Mouse (Mus musculus) kidney, adult 11 months (tissue): ENCODE data around the gene Smc1b.

Experiments used
- DNase-seq: peaks from one replicate; pipeline ENCODE4 v3.0.0; 2022

Gene Smc1b

DNA sequence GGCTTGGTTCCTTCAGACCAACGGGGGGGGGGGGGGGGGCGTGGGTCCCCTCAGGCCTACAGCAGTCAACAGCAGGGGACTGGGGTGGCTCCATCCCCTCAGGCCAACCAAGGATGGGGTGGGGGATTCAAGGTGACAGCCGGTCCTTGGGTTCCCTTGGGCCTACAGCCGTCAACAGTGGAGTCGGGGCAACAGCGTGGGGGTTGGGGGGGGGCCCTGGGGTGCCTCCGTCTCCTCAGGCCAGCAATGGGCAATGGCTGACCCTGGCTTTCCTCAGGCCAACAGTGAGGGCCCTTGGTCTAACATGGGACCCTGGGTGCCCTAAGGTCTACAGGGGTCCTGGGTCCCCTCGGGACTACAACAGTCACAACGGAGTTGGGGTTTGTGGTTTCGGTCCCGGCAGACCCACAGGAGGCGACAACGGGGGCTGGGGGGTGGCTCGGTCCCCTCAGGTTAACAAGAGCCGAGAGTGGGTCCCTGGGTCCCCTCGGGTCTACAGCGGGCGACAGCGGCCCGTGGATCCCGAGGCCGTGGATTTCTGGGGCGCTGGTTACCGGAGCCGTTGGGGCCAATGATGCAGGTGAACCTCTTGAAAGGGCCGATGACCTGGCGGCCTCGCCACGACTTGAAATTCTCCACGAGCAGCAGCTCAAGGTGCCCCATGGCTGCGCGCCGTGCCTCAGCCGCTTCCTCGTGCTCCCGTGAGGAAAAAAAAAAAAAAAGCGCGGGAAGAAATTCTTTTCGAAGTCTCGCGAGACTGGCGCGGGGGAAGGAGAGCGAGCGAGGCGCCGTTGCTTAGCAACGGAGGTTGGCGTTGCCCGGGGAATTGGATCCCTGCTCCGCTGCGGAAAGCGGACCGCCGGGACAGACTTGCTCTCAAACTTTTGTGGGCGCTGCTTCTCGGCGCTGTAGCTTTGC is at the start of gene Smc1b, which contains the start of gene Ribc2:
Smc1b (minus strand) TSS at position 690 of the 918 bp plus-strand sequence.
Ribc2 (plus strand) TSS at position 804 of the 918 bp plus-strand sequence.
- DNase-seq: peak; percentile 18

DNA sequence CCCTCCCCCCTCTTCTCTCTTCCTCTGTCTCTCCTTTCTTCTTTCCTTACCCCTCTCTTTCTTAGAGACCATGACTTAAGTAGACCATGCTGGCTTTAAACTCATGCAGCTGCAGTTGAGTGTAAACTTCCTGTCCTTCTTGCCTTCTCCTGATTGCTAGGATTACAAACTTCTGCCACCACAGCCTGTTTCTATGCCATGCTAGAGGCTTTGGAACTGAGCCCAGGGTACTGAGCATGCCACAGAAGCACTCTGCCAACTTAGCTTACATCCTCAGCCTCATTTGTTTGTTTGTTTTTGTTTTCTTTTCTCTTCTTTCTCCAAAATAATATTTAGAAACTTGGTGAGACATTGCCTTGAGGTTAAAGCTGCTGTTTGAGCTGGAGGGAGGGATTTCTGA is 48.6 kb upstream of the Smc1b start:
- DNase-seq: no peak

DNA sequence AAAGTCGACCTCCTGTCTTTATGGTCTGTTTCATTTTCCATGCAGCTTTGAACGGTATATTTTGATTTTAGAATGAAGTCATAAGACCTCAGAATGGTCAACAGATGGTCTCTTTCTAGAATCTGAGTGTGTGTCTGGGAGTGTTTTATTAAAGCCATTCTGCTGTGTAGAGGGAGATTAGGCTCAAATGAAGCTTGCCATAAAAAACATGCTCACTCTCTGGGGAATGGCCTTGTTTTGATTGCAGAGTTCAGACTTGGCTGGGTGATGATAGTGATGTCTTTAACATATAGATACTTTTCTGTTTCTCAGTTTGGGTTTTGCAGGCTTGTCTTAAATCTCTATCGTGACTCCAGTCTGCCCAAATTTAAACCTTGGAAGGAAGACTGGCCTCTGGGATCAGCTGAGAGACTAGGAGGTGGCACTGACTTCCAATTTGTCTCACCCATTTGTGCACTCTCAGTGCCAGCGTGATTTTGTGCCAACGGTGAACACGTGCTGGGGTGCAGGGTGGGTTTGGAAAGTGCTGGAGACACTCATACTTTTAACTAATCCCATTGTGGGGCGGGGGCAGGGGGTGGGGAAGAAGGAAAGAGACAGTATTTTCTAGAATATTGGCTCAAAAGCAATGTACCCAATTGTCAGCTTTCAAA is 47.9 kb upstream of the Smc1b start:
- no peak for DNase-seq

DNA sequence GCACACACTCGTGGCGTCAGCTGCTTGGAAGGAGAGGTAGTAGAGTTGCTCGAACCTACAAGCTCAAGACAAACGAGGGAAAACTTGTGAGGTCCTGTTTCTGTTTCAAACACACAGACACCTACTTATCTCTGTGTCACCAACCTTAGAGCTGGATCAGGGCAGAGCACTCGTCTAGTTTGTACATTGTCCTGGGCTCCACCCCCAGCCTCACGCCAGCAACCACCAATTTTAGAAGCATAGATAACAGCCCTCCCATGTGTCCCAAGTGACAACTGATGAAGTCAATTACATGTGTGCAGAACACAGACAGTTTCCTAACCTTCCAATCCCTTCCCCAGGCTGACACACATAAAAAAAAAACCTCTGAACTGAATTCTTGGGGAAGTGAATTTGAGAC is 46.4 kb upstream of the Smc1b start:
- no peak for DNase-seq

DNA sequence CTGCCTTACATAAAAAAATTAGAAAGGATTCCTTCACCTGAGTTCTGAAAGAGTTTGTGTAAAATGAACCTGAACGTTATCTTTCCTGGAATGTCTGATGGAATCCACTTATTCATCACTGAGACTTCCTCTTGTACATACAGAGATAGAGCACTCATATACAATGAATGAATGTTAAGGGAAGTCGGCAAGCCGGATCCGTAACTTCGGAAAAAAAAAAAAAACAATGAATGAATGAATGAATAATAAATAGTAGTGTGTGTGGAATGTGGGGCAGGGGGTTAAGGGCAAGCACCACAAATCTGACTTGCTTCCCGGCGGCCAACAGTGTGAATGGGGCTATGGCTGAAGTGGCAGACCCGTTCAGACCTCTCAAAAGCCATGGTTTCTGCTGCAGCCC is 45.8 kb upstream of the Smc1b start:
- DNase-seq: no peak

DNA sequence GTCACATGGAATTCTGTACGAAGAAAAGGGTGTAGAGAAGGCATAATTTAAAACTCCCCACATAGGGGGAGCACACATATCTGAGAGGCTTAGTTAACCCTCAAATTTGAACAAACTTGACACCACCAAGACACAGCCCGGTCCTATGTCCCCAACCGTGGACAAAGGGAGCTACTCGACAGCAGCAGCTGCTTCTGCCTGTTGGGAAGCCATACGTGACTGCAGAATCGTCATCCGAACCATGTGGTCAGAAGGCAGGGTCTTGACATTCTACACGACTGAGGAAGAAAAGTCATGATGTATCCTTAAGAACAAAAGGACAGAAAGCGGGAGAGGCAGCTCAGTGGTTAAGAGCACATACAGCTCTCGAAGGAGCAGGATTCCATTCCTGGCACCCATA is 42.3 kb upstream of the Smc1b start:
- DNase-seq: no peak

DNA sequence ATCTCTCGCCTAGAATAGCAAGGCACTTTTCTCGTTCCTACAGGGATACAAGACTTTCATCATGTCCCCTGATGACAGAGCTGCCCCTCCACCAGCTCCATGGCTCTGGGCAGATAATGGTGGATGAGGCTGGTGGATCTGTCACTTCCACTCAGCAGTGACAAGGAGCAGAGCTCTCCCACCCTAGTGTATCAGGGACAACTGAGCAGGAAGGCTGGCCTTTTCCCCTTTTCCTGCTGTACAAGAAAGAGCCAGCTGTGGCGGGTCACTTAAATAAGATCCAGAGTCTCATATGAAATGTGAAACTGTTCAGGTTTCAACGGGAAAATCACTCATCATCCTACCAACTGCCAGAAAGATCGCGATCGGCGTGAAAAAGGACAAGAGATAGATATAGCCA is 41.7 kb upstream of the Smc1b start:
- DNase-seq: no peak

DNA sequence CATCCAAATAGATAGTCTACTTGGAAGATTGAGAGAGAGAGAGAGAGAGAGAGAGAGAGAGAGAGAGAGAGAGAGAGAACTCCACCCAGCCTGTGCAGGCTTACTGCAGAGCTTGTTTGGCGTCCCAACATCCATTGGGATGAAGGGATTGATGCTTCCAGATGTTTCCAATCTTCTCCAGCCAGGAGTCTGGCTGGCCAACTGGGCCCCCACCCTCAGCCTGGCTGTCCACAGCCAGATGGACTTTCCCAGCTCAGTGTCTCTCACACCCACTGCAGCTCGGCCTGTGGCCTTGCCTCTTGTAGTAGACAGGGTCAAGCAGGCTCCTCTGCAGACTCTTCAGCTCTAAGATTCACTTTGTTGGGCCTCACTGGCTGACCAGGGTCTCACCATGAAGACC is 40.3 kb upstream of the Smc1b start:
- no peak for DNase-seq

DNA sequence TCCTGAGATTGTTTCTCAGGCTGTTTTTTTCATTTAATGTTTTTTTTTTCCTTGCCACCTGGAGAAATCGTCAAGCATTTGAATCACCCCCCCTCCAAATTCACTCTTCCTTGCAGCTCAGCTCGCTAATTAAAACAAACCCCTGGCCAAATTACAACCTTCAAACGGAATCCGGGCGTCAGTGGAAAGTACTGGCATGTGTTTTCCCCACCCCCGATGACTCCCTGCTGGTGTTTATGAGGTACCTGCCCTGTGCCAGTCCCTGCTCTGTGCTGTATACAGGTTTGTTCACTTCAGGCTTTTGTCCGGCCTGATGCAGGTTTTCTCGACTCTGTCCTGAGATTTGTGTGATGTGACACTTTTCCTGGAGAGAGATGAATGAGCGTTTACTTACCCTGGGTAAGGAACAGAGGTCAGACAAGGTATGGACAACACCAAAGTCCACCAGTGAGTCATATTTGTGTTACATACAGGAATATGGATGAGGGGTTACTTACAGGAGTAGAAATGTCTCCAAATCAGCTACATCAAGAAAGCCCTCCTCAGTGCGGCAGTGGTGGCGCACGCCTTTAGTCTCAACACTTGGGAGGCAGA is 35.4 kb upstream of the Smc1b start:
- no peak for DNase-seq

DNA sequence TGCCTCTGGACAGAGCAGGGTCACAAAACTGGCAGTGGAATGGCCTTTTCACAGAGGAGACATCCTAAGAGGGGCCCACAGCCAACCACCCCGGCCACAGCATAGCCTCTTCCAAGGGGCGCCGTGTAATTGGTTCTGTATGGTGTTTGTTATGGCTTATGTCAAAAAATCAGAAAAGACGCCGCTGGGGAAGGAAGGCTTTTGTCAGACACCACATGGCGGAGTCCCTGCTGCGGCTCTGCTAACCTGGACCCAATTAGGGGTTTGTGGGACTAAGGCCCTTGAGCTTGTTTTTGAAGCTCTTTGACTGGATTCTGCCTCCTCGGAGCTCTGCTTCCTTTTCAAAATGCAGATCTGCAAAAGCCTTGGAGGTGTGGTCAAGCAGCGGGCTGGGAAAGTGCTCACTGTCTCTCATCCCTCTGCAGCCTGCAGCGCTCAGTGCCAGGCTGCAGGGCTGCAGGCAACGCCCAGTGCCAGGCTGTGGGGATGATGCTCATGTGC is 34.7 kb upstream of the Smc1b start:
- DNase-seq: no peak

DNA sequence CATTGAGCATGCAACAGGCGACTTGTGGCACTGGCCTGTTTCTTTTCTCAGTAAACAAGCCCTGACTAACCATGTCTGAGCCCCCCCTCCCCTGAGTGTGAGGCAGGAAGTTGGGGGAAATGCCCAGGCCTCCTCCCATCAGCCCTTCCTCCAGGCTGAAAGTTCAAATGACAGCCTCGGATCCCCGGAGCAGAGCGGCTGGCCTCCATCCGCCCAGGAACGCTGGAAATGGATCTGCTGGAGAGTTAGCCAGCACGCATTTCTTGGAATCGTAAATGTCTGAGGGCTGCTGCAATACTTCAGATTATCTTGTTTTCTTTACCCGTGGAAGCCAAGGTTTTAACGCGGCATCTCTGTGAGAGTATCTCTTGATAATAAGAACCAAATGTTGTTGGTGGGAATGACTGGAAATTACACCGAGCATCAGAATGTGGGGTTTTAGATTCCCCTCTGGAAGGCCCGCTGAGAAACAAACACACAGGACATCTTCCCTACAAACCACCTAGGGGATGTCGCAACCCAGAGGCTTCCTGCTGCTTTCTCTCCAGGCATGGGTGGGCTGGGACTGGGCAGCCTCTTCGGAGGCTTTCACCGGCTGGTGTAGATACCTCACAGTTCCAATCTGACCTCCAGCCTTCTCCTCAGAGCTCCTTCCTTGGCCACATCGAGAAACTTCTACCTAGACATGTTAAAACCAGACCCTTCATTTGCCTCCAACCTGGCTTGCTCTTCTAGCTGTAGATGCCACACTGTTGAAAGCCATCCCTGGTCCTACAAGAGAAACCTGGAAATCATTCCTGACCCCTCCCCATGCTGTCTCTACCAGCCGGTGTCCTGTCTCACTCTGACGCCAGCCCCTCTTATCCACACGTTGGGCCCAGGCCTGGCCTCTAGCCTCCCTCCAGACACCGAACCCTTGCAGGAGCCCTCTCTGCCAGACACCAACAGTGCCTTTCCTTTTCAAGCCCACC is 31.2 kb upstream of the Smc1b start:
- DNase-seq: peak; percentile 23

DNA sequence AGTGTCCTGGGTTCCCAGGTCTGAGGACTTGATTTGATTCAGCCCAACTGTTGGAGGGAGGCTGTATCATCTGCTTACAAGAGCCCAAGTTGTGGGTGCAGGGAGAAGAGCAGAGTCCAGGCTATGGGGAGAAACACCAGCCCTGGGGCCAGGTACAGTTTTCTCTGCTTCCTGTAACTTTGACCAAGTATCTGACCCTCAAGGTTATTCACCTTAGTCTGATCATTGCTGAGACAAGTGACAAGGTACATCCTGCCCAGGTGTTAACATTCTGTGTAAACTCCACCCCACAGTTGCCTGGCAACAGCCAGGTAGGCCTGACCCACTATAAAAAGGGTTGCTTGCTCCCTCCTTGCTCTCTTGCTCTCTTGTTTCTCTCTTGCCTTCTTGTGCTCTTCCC is 29.7 kb upstream of the Smc1b start:
- DNase-seq: no peak

DNA sequence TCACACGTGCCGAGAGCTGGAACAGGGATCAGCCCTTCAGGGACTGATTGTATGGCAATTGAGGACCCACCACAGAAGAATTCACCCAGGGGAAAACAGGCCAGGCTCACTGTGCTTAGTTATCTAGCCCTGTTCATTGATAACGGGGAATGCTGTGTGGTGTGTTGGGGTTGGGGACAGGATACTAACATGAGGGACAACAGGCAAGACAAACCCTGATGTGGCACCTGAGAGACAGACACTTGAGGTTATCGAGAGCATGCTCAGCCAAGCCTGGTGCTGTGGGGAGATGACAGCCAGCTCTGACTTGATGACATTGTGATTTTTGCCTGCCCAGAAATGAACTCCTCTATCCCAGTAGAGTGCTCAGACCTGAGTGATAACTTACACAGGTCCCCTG is 24.4 kb upstream of the Smc1b start:
- DNase-seq: no peak

DNA sequence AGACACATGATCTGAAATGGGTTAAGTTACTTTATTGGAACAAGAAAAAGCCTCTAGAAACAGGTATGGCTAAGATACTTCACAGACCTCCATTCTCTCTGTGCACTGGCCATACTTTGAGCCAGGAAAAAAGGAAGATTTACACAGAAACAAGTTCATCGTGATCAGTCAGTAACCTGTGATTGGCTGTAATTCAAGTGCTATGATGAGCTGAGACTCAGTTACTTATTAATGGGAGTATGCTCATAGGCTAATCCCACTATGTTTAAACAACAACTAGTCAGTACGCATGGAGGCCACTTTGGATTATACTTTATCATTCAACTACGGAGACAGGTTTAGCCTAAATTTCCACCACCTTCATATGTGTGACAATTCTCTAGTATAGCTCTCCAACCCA is 22.3 kb upstream of the Smc1b start:
- DNase-seq: peak; percentile 15

DNA sequence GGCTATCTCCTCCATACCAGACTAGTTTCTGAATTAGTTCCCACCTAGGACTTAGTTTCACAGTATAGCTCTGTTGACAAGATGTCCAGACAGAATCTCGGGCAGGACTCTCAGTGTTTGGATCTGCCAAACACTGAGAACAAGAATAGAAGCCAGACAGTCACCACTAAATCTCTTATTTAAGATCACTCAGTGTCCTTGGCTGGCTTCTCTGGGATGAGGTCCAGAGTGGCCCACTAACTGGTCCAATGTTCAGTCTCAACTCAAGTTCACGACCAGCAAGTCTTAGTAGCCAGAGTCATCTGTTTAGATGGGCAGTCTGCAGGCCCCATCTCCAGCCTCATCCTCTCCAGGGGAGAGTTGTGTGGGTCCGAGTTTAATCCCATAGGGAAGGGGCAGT is 20.8 kb upstream of the Smc1b start:
- peak; percentile 45 for DNase-seq

DNA sequence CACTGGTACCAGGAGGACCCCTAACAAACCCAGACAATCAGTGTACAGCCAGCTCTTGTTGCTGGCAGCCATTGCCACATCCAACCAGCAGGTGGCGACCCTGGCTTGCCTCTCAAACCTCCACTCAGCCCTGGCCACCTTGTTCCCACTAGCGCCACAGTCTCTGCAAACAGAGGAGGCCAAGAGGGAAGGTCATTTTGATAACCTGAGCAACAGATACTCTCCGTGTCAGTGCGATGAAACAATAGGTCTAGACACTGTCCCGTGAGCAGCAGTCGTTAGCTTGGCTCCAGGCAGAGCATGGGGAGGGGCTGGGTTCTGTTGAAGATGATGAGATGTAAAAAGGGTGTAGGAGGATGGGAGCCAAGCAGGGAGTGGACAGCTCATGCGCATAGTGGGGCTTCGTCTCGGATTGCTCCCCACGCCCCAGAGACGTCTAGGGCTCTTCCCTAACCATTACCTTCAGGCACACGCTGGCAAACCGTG is 19.7 kb upstream of the Smc1b start:
- DNase-seq: peak; percentile 28

DNA sequence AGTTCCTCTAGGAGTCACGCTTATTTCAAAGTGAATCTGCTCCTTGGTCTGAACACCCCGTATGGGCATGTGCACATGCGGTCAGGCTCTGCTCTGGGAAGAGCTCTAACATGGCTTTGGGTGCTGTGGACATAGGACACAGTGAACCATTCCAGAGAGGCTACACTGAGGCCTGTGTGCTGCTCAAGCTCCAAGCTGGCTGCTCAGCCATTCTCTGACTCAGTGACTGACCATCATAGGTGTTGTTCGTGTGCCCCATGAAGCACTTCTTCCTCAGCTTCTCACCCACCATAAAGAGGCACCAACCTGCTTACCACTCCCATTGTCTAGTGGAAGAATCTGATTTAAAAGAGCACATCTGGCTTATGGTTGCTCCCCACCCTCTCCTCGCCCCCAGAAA is 12.5 kb upstream of the Smc1b start:
- no peak for DNase-seq

DNA sequence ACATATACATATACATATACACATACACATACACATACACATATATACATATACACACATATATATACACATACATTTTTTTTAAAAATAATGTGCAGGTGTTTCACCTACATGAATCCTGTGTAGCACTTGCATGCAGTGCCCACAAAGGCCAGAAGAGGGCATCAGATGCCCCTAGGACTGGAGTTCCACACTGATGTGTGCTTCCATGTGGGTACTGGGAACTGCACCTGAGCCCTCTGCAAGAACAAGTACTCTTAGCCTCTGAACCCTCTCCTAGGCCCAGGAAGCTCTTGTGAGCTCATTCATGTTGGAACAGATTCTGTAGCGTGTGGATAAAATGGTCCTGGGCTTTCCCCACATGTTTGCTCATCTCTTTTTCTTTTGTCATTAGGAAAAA is 12.0 kb upstream of the Smc1b start:
- DNase-seq: no peak

DNA sequence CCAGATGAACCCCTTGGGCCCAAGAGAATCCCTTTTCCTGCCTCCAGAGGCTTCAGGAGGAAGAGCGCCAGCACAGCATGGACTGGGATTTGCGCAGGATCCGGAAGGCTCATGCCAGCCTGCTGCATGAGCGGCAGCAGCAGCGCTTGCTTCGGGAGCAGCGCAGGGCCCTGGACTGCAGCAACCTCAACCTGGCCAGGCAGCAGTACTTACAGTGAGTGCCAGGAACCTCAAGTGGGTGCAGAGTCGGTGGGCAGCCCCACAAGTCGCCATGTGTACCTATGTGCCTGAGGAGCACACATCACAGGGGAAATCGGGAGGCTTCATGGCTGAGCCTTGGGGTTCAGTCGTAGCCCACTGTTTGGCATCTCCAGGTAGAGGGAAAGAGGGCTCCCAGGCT is 11.4 kb upstream of the Smc1b start:
- DNase-seq: no peak

DNA sequence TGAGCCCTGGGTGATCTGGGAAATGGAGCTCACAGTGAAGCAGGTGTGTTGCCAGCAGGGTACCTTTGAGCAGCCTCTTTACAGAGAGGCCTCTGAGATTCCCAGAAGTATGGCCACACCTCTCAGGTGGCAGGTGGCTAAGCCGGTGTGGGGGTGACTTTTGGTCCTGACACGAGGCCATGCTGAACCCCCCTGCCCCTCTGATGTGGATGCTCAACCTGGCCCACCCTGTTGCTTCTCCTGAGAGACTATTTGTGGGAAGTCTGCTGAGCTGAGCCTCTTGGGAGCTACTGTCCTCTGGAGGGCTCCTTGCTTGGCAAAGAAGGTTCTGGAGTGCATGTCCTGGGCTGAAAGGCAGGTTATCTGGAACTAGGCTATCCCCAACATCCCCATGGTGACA is 10.7 kb upstream of the Smc1b start:
- DNase-seq: no peak

DNA sequence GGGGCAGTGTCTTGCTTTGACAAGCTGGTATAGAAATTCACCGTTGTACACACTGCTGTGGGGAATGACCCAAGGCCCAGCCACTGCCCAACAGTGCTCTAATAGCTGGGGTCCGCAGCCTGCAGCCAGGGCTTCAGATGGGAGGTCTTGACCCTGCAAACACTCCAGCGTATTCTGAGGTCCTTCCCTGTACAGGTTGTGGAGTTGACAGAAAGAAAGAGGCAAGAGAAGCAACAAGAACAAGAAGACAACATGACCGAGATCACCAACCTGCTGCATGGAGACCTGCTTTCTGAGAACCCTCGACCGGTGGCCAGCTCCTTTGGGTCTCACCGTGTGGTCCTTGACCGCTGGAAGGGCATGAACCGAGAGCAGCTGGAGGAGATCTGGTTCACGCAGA is 9.5 kb upstream of the Smc1b start:
- DNase-seq: no peak

DNA sequence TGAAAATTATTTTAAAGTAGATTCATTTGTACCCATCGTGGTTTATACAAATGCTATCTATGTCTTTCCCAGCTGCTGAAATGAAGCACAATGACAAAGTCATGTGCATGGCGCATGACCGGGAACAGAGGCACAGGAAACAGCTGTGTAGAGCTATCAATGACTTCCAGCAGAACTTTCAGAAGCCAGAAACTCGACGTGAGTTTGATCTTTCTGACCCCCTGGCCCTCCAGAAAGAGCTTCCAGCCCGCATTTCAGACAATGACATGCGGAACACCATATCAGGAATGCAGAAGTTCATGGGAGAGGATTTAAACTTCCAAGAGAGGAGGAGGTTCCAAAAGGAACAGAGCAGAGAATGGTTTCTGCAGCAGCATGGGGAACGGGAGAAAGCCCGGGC is 3.4 kb upstream of the Smc1b start:
- no peak for DNase-seq

DNA sequence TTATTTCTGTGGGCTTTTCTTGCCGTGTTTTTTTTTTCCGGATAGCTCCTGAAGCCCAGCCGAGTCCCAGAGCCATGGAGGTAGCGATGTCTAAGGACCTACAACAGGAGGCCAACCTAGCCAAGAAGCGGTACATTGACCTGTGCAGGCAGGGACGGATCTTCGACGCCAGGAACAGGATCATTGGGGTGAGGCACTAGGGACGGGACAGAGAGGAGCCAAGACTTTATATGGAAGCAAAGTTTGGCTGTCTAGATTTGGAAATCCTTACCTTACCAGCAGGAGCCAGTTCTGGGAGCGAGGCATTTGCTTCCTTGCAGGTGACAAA is 393 bp upstream of the Smc1b start:
- no peak for DNase-seq
